Mouse (Mus musculus): ENCODE data around the gene Ap2a2. TPM values are rescaled to one million over a fixed set of nuclear protein-coding genes. Genes with fewer than 3 reads are reported as not detected.

Gene Ap2a2
- polyA plus RNA-seq (2014; fragmentation: Nextera tagmentation; extraction: Ambion mirVana) = 68.8 and 74.7 TPM in 2 replicates

GRCm38 (mm10) chr7:141561682-141562391, at the start of gene Ap2a2:
Gene Ap2a2 (plus strand): TSS chr7:141562173.
- H3K9me3 ChIP-seq (replicated peaks; ENCODE audit: control insufficient read depth, low read length) = no peaks in the 10 kb centered on the region
- peak within 1 kb of the TSS; percentile 99 for H3K4me3 ChIP-seq (ENCODE audit: low read depth, low read length)
- no peaks in the 10 kb centered on the region for H3K27me3 ChIP-seq (ENCODE audit: control insufficient read depth, insufficient read depth, low read length)
- peak; percentile 90 for ATAC-seq (replicated peaks; ENCODE audit: insufficient number of reproducible peaks, low FRiP score, low TSS enrichment, low read depth)
- WGBS = under 1% methylated on average over 72 of the region's 72 CpGs
- H3K4me2 ChIP-seq (ENCODE audit: low read depth, low read length) = peak within 1 kb of the TSS; percentile 81
- peak within 1 kb of the TSS; percentile 61 for H3K27ac ChIP-seq (replicated peaks; ENCODE audit: low read depth, low read length)
- 0 out of 2 replicates have a peak, but pooled peaks cover 2% of the 10 kb centered on the region for H3K4me1 ChIP-seq (ENCODE audit: control insufficient read depth, insufficient read depth, low read length)
- peak within 1 kb of the TSS; percentile 92 for H3K9ac ChIP-seq (replicated peaks; ENCODE audit: low read length)
- no peaks in the 10 kb centered on the region for H3K36me3 ChIP-seq (replicated peaks; ENCODE audit: control insufficient read depth, insufficient read depth, low read depth, low read length)
- DNase-seq (ENCODE audit: low spot score) = peak; percentile 97

- no peak overlapping the region for H3K4me2 ChIP-seq (ENCODE audit: low read depth, low read length)
- H3K9me3 ChIP-seq (replicated peaks; ENCODE audit: control insufficient read depth, low read length) = no peaks in the 10 kb centered on the region
- H3K9ac ChIP-seq (replicated peaks; ENCODE audit: low read length) = no peak overlapping the region
- DNase-seq (ENCODE audit: low spot score) (no peak), ATAC-seq (replicated peaks; ENCODE audit: insufficient number of reproducible peaks, low FRiP score, low TSS enrichment, low read depth) (no peak)
- no peaks in the 10 kb centered on the region for H3K4me1 ChIP-seq (ENCODE audit: control insufficient read depth, insufficient read depth, low read length)
- H3K27me3 ChIP-seq (ENCODE audit: control insufficient read depth, insufficient read depth, low read length) = no peaks in the 10 kb centered on the region
- no peak overlapping the region for H3K27ac ChIP-seq (replicated peaks; ENCODE audit: low read depth, low read length)
- 85% methylated on average over 4 of the region's 4 CpGs for WGBS
- no peak overlapping the region for H3K4me3 ChIP-seq (ENCODE audit: low read depth, low read length)
- no peaks in the 10 kb centered on the region; the same call in 1 of the 2 replicates for H3K36me3 ChIP-seq (replicated peaks; ENCODE audit: control insufficient read depth, insufficient read depth, low read depth, low read length)
Measured at GRCm38 (mm10) chr7:141517638-141518037, 44.3 kb upstream of the Ap2a2 start.

GRCm38 (mm10) chr7:141518296-141518695, 43.7 kb upstream of the Ap2a2 start:
- Histone ChIP-seq H3K4me3 (ENCODE audit: low read depth, low read length) (no peak overlapping the region), H3K9ac (replicated peaks; ENCODE audit: low read length) (no peak overlapping the region), H3K36me3 (replicated peaks; ENCODE audit: control insufficient read depth, insufficient read depth, low read depth, low read length) (no peaks in the 10 kb centered on the region; the same call in 1 of the 2 replicates), H3K9me3 (replicated peaks; ENCODE audit: control insufficient read depth, low read length) (no peaks in the 10 kb centered on the region), H3K4me2 (ENCODE audit: low read depth, low read length) (no peak overlapping the region), H3K27ac (replicated peaks; ENCODE audit: low read depth, low read length) (no peak overlapping the region), H3K4me1 (ENCODE audit: control insufficient read depth, insufficient read depth, low read length) (no peaks in the 10 kb centered on the region), H3K27me3 (ENCODE audit: control insufficient read depth, insufficient read depth, low read length) (no peaks in the 10 kb centered on the region)
- DNase-seq (ENCODE audit: low spot score) (no peak), ATAC-seq (replicated peaks; ENCODE audit: insufficient number of reproducible peaks, low FRiP score, low TSS enrichment, low read depth) (no peak)
- 89% methylated on average over 5 of the region's 5 CpGs for WGBS

- WGBS = 71% methylated on average over 3 of the region's 3 CpGs
- H3K4me2 ChIP-seq (ENCODE audit: low read depth, low read length) = no peak overlapping the region
- H3K9ac ChIP-seq (replicated peaks; ENCODE audit: low read length) = no peak overlapping the region
- no peaks in the 10 kb centered on the region for H3K9me3 ChIP-seq (replicated peaks; ENCODE audit: control insufficient read depth, low read length)
- H3K4me1 ChIP-seq (ENCODE audit: control insufficient read depth, insufficient read depth, low read length) = no peaks in the 10 kb centered on the region
- DNase-seq (ENCODE audit: low spot score) = no peak
- no peak overlapping the region for H3K4me3 ChIP-seq (ENCODE audit: low read depth, low read length)
- no peak overlapping the region for H3K27ac ChIP-seq (replicated peaks; ENCODE audit: low read depth, low read length)
- H3K27me3 ChIP-seq (ENCODE audit: control insufficient read depth, insufficient read depth, low read length) = no peaks in the 10 kb centered on the region
- ATAC-seq (replicated peaks; ENCODE audit: insufficient number of reproducible peaks, low FRiP score, low TSS enrichment, low read depth) = no peak
- H3K36me3 ChIP-seq (replicated peaks; ENCODE audit: control insufficient read depth, insufficient read depth, low read depth, low read length) = no peaks in the 10 kb centered on the region; the same call in 1 of the 2 replicates
Measured at GRCm38 (mm10) chr7:141518926-141519325, 43.0 kb upstream of the Ap2a2 start.

- Histone ChIP-seq H3K4me2 (ENCODE audit: low read depth, low read length) (no peak overlapping the region), H3K4me1 (ENCODE audit: control insufficient read depth, insufficient read depth, low read length) (no peaks in the 10 kb centered on the region), H3K36me3 (replicated peaks; ENCODE audit: control insufficient read depth, insufficient read depth, low read depth, low read length) (no peaks in the 10 kb centered on the region; the same call in 1 of the 2 replicates), H3K4me3 (ENCODE audit: low read depth, low read length) (no peak overlapping the region), H3K9ac (replicated peaks; ENCODE audit: low read length) (no peak overlapping the region), H3K9me3 (replicated peaks; ENCODE audit: control insufficient read depth, low read length) (no peaks in the 10 kb centered on the region), H3K27ac (replicated peaks; ENCODE audit: low read depth, low read length) (no peak overlapping the region), H3K27me3 (ENCODE audit: control insufficient read depth, insufficient read depth, low read length) (no peaks in the 10 kb centered on the region)
- DNase-seq (ENCODE audit: low spot score) (no peak), ATAC-seq (replicated peaks; ENCODE audit: insufficient number of reproducible peaks, low FRiP score, low TSS enrichment, low read depth) (no peak)
- WGBS = 45% methylated on average over 1 of the region's 1 CpGs
Measured at GRCm38 (mm10) chr7:141519795-141520194, 42.2 kb upstream of the Ap2a2 start.

GRCm38 (mm10) chr7:141523007-141523406, 39.0 kb upstream of the Ap2a2 start:
- WGBS = 54% methylated on average over 4 of the region's 4 CpGs
- no peak overlapping the region for H3K4me3 ChIP-seq (ENCODE audit: low read depth, low read length)
- no peaks in the 10 kb centered on the region for H3K4me1 ChIP-seq (ENCODE audit: control insufficient read depth, insufficient read depth, low read length)
- no peak overlapping the region for H3K9ac ChIP-seq (replicated peaks; ENCODE audit: low read length)
- no peak overlapping the region for H3K27ac ChIP-seq (replicated peaks; ENCODE audit: low read depth, low read length)
- H3K4me2 ChIP-seq (ENCODE audit: low read depth, low read length) = no peak overlapping the region
- no peaks in the 10 kb centered on the region for H3K27me3 ChIP-seq (ENCODE audit: control insufficient read depth, insufficient read depth, low read length)
- H3K36me3 ChIP-seq (replicated peaks; ENCODE audit: control insufficient read depth, insufficient read depth, low read depth, low read length) = no peaks in the 10 kb centered on the region; the same call in 1 of the 2 replicates
- DNase-seq (ENCODE audit: low spot score) (no peak), ATAC-seq (replicated peaks; ENCODE audit: insufficient number of reproducible peaks, low FRiP score, low TSS enrichment, low read depth) (no peak)
- no peaks in the 10 kb centered on the region for H3K9me3 ChIP-seq (replicated peaks; ENCODE audit: control insufficient read depth, low read length)

- Histone ChIP-seq H3K27ac (replicated peaks; ENCODE audit: low read depth, low read length) (no peak overlapping the region), H3K4me2 (ENCODE audit: low read depth, low read length) (no peak overlapping the region), H3K4me1 (ENCODE audit: control insufficient read depth, insufficient read depth, low read length) (no peaks in the 10 kb centered on the region), H3K9ac (replicated peaks; ENCODE audit: low read length) (no peak overlapping the region), H3K4me3 (ENCODE audit: low read depth, low read length) (no peak overlapping the region), H3K36me3 (replicated peaks; ENCODE audit: control insufficient read depth, insufficient read depth, low read depth, low read length) (no peaks in the 10 kb centered on the region; the same call in 1 of the 2 replicates), H3K27me3 (ENCODE audit: control insufficient read depth, insufficient read depth, low read length) (no peaks in the 10 kb centered on the region), H3K9me3 (replicated peaks; ENCODE audit: control insufficient read depth, low read length) (no peaks in the 10 kb centered on the region)
- WGBS = 80% methylated on average over 4 of the region's 4 CpGs
- DNase-seq (ENCODE audit: low spot score) = no peak
- no peak for ATAC-seq (replicated peaks; ENCODE audit: insufficient number of reproducible peaks, low FRiP score, low TSS enrichment, low read depth)
Measured at GRCm38 (mm10) chr7:141524271-141524670, 37.7 kb upstream of the Ap2a2 start.

GRCm38 (mm10) chr7:141524760-141525579, 37.0 kb upstream of the Ap2a2 start:
- 51% methylated on average over 6 of the region's 6 CpGs for WGBS

More at GRCm38 (mm10) chr7:141524760-141525579, 37.0 kb upstream of the Ap2a2 start:
- ATAC-seq (replicated peaks; ENCODE audit: insufficient number of reproducible peaks, low FRiP score, low TSS enrichment, low read depth) (peak; percentile 60), DNase-seq (ENCODE audit: low spot score) (peak; percentile 77)
- H3K9ac ChIP-seq (replicated peaks; ENCODE audit: low read length) = no peak overlapping the region
- no peaks in the 10 kb centered on the region for H3K4me1 ChIP-seq (ENCODE audit: control insufficient read depth, insufficient read depth, low read length)
- H3K27ac ChIP-seq (replicated peaks; ENCODE audit: low read depth, low read length) = no peak overlapping the region
- no peaks in the 10 kb centered on the region for H3K27me3 ChIP-seq (ENCODE audit: control insufficient read depth, insufficient read depth, low read length)
- no peak overlapping the region for H3K4me3 ChIP-seq (ENCODE audit: low read depth, low read length)
- H3K4me2 ChIP-seq (ENCODE audit: low read depth, low read length) = no peak overlapping the region
- no peaks in the 10 kb centered on the region for H3K9me3 ChIP-seq (replicated peaks; ENCODE audit: control insufficient read depth, low read length)
- no peaks in the 10 kb centered on the region; the same call in 1 of the 2 replicates for H3K36me3 ChIP-seq (replicated peaks; ENCODE audit: control insufficient read depth, insufficient read depth, low read depth, low read length)
